Mouse (Mus musculus) limb, embryonic 13.5 days (tissue): Measurements from ENCODE around the gene Rnf128. TPM values are rescaled to one million over a fixed set of nuclear protein-coding genes. Genes with fewer than 3 reads are reported as not detected.
"Not testable (repeated sequence)": the region's sequence is repeated elsewhere in the genome, so short reads cannot be mapped to it uniquely, and the experiment has no call there.

Experiments
- ATAC-seq: fragments of 200-750 bp; cut with Nextera tagmentation; 2 replicates; pipeline ENCODE4 v1.8.0; 2017; ENCODE audit warnings: low read depth, moderate number of reproducible peaks, moderate TSS enrichment; ENCODE audit not compliant: low FRiP score
- H3K27ac ChIP-seq: fragments of 300-500 bp; sonication (generic); 2 replicates; pipeline ENCODE4 v1.5.1; 2015; ENCODE audit warnings: inconsistent platforms, mild to moderate bottlenecking, moderate library complexity
- H3K27me3 ChIP-seq: fragments of 300-500 bp; sonication (generic); 2 replicates; pipeline ENCODE4 v1.6.1; 2015; ENCODE audit warnings: mild to moderate bottlenecking, inconsistent platforms
- H3K36me3 ChIP-seq: fragments of 300-500 bp; sonication (generic); 2 replicates; pipeline ENCODE4 v1.6.1; 2015; ENCODE audit warnings: inconsistent platforms, mild to moderate bottlenecking, moderate library complexity
- H3K4me1 ChIP-seq: fragments of 300-500 bp; sonication (generic); 2 replicates; pipeline ENCODE4 v1.6.1; 2015; ENCODE audit warnings: inconsistent platforms
- H3K4me2 ChIP-seq: fragments of 300-500 bp; sonication (generic); replicated peaks from 2 replicates; pipeline ENCODE4 v1.6.1; 2015; ENCODE audit warnings: inconsistent platforms, mild to moderate bottlenecking, moderate library complexity
- H3K4me3 ChIP-seq: fragments of 300-500 bp; sonication (generic); 2 replicates; pipeline ENCODE4 v1.5.1; 2015; ENCODE audit warnings: moderate library complexity, mild to moderate bottlenecking, inconsistent platforms
- H3K9ac ChIP-seq: fragments of 300-500 bp; sonication (generic); 2 replicates; pipeline ENCODE4 v1.6.1; 2015; ENCODE audit warnings: mild to moderate bottlenecking, inconsistent platforms
- H3K9me3 ChIP-seq: fragments of 300-500 bp; sonication (generic); 2 replicates; pipeline ENCODE4 v1.6.1; 2016; ENCODE audit warnings: inconsistent platforms
- WGBS: fragments of 180-500 bp; shearing (Covaris S2); methylation state at CpG from one replicate; pipeline ENCODE4 v1.1.7; 2015; 5-methylcytosine and 5-hydroxymethylcytosine counted together
- polyA plus RNA-seq: library from polyadenylated mRNA; unstranded; fragments of >200 nt; fragmentation: Nextera tagmentation; extraction: Ambion mirVana; gene quantifications from 2 replicates; pipeline ENCODE4 v1.2.1, GENCODE M21; 2015

Rnf128 gene
- polyA plus RNA-seq, 1 experiment from 2014 or later = 8.0 TPM

DNA sequence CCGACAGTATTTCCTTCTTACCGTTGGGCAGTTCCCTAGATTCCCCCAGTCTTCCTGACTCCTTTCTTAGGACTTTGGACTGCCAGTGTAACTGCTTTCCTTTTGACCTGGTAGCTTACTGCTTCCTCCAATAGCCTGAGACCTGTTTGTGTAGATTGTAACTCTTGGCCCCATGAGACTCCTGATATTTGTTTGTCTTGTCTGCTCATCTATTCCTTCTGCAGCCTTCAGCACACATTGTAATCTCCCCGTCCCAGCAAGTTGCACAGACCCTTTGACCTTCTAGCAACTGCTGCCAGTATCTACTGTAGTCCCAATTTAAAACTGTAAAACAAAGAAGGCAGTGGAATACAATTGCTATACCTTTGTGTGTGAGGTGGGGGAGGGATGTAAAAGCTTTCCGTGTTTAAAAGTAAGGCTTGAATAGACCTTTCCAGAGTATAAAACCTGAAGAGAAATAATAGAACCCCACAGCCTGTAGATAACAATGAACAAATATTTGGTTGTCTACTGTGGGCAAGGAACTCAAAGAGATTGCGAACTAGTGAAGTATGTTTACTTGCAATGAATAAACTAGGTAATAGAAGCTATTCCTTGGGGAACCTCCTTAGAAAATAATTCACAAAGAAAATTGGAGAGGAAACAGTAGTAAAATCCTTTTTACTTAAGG is 726 bp upstream of the Rnf128 start:
- peaks cover 10% of the 10 kb centered on the region for H3K27me3 ChIP-seq
- no peaks in the 10 kb centered on the region for H3K36me3 ChIP-seq
- no peak overlapping the region for H3K27ac ChIP-seq
- H3K4me2 ChIP-seq = no peak overlapping the region
- H3K4me1 ChIP-seq = no peaks in the 10 kb centered on the region
- ATAC-seq = no peak
- H3K9me3 ChIP-seq = no peaks in the 10 kb centered on the region
- H3K9ac ChIP-seq = no peak overlapping the region
- WGBS = 76% methylated on average over 5 of the region's 5 CpGs
- no peak overlapping the region for H3K4me3 ChIP-seq

GRCm38 (mm10) chrX:139570054-139570453 is 6.9 kb downstream of the Rnf128 start:
- H3K4me2 ChIP-seq = no peak overlapping the region
- no peak for ATAC-seq
- no peak overlapping the region for H3K9ac ChIP-seq
- no peak overlapping the region for H3K27ac ChIP-seq
- peaks cover 19% of the 10 kb centered on the region; the same call in 1 of the 2 replicates for H3K27me3 ChIP-seq
- no peaks in the 10 kb centered on the region for H3K36me3 ChIP-seq
- no peaks in the 10 kb centered on the region for H3K9me3 ChIP-seq
- 84% methylated on average over 3 of the region's 3 CpGs for WGBS
- H3K4me1 ChIP-seq = no peaks in the 10 kb centered on the region
- H3K4me3 ChIP-seq = no peak overlapping the region

- Histone ChIP-seq H3K4me1 (no peaks in the 10 kb centered on the region), H3K9me3 (no peaks in the 10 kb centered on the region), H3K36me3 (no peaks in the 10 kb centered on the region), H3K27me3 (peaks cover 8% of the 10 kb centered on the region; the same call in 1 of the 2 replicates), H3K4me3 (no peak overlapping the region), H3K4me2 (no peak overlapping the region), H3K27ac (no peak overlapping the region), H3K9ac (no peak overlapping the region)
- ATAC-seq = no peak
- WGBS = 64% methylated on average over 6 of the region's 6 CpGs
Measured at GRCm38 (mm10) chrX:139578649-139579278, 15.6 kb downstream of the Rnf128 start.

DNA sequence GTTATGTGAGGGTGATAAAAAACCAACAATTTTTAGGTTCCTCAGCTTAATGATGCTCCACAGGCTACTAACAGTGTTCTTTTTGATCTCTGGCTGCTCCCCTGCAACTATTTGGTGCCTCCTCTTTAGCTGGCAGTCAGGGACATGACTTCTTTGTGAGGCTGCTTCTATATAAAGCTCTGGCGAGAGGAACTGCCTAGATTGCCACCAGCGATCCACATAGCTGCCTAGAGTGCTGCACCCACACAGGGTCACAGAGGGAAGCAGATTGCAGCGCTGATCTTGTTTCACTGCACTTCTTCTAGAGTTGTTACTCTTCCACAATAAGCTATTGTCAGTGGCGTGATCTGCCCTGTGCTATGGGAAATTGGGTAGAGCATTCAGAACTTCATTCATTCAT is 20.5 kb downstream of the Rnf128 start:
- WGBS = 55% methylated on average over 4 of the region's 4 CpGs

DNA sequence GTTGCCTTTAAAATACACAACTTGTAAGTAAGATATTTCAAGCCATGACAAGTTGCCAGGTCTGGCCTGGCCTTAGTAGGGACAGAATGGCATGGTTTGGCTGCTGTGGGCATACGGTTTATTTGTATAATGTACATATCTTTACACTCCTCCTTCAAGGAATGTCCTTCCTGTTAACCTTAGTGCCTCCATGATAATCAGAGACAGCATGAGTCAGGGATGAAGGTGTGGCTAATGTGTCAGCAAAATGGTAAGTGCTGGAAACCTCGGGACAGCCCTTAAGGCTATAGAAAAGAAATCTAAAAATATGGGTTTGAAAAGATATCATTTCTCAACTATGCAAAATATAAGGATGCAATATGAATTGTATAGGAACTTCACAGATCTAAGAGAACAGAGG is 23.6 kb downstream of the Rnf128 start:
- not testable (repeated sequence) for H3K4me2 ChIP-seq

More for the DNA sequence above, 20.5 kb downstream of the Rnf128 start:
- H3K27me3 ChIP-seq = peaks cover 5% of the 10 kb centered on the region; the same call in 1 of the 2 replicates
- no peak for ATAC-seq
- H3K4me3 ChIP-seq = no peak overlapping the region
- H3K27ac ChIP-seq = no peak overlapping the region
- H3K9ac ChIP-seq = no peak overlapping the region
- H3K9me3 ChIP-seq = no peaks in the 10 kb centered on the region
- H3K36me3 ChIP-seq = no peaks in the 10 kb centered on the region
- H3K4me2 ChIP-seq = no peak overlapping the region
- no peaks in the 10 kb centered on the region for H3K4me1 ChIP-seq

GRCm38 (mm10) chrX:139596404-139596803 is 33.3 kb downstream of the Rnf128 start:
- no peak overlapping the region for H3K4me3 ChIP-seq
- no peaks in the 10 kb centered on the region for H3K36me3 ChIP-seq
- no peak overlapping the region for H3K4me2 ChIP-seq
- H3K9ac ChIP-seq = no peak overlapping the region
- 88% methylated on average over 6 of the region's 6 CpGs for WGBS
- ATAC-seq = no peak
- no peaks in the 10 kb centered on the region for H3K9me3 ChIP-seq
- no peak overlapping the region for H3K27ac ChIP-seq
- peaks cover 3% of the 10 kb centered on the region; the same call in 1 of the 2 replicates for H3K27me3 ChIP-seq
- H3K4me1 ChIP-seq = no peaks in the 10 kb centered on the region

More for the DNA sequence above, 23.6 kb downstream of the Rnf128 start:
- H3K36me3 ChIP-seq, H3K4me1 ChIP-seq, H3K9ac ChIP-seq, H3K4me3 ChIP-seq, ATAC-seq, H3K9me3 ChIP-seq, H3K27me3 ChIP-seq, H3K27ac ChIP-seq: not testable (repeated sequence)
- 77% methylated on average over 2 of the region's 2 CpGs for WGBS

DNA sequence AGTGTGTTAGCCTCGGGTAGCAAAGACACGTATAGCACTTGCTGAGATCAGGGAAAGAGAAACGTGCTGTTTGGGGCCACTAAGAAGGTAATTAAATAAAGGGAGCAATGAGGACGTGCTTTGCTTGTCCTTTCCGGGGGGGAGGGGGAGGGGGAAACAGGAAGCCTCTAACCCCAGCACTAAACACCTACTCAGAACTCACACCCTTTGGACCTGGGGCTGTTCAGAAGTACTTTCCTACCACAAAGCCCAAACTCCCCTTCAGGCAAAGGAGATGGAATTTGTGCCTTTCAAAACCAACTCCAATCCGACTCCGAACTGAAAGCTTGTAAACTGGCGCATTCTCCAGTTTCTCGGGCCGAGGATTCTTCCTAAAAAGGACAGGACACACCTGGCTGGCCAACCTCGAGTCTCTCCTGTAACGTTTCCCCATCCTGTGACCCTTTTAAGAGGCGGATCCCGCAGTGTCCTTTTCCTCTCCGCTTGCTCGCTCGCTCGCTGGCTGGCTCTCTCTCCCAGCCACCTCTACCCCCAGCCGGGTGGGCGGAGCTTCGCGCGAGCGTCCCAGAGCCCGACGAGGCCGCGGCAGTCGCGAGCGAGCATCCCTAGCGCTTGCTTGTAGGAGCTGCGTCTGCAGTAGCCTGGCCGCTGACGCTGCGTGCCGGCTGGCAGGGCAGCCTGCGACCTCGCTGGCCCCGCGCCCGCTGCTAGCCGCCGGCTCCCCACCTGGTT is 47.1 kb downstream of the Rnf128 start:
- Histone ChIP-seq H3K27me3 (peaks cover 35% of the 10 kb centered on the region), H3K9ac (peak overlapping the region; percentile 69), H3K9me3 (no peaks in the 10 kb centered on the region), H3K4me2 (peak overlapping the region; percentile 70), H3K36me3 (no peaks in the 10 kb centered on the region), H3K4me1 (no peaks in the 10 kb centered on the region), H3K4me3 (peak overlapping the region; percentile 58), H3K27ac (no peak overlapping the region)
- 15% methylated on average over 44 of the region's 44 CpGs for WGBS
- ATAC-seq = peak; percentile 96

DNA sequence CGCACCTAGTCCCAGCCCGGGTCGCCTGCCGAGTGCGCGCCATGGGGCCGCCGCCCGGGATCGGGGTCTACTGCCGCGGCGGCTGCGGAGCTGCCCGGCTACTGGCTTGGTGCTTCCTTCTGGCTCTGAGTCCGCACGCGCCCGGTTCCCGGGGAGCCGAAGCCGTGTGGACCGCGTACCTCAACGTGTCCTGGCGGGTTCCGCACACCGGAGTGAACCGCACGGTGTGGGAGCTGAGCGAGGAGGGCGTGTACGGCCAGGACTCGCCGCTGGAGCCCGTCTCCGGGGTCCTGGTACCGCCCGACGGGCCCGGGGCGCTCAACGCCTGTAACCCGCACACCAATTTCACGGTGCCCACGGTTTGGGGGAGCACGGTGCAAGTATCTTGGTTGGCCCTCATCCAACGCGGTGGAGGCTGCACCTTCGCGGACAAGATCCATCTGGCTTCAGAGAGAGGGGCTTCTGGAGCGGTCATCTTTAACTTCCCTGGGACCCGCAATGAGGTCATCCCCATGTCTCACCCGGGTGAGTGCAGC is 47.7 kb downstream of the Rnf128 start:
- H3K9me3 ChIP-seq = no peaks in the 10 kb centered on the region
- peak overlapping the region; percentile 58 for H3K4me3 ChIP-seq
- WGBS = 12% methylated on average over 44 of the region's 54 CpGs
- H3K27me3 ChIP-seq = peaks cover 35% of the 10 kb centered on the region
- H3K4me2 ChIP-seq = peak overlapping the region; percentile 70
- no peaks in the 10 kb centered on the region for H3K36me3 ChIP-seq
- peak overlapping the region; percentile 69 for H3K9ac ChIP-seq
- no peaks in the 10 kb centered on the region for H3K4me1 ChIP-seq
- no peak overlapping the region for H3K27ac ChIP-seq
- peak; percentile 77 for ATAC-seq

DNA sequence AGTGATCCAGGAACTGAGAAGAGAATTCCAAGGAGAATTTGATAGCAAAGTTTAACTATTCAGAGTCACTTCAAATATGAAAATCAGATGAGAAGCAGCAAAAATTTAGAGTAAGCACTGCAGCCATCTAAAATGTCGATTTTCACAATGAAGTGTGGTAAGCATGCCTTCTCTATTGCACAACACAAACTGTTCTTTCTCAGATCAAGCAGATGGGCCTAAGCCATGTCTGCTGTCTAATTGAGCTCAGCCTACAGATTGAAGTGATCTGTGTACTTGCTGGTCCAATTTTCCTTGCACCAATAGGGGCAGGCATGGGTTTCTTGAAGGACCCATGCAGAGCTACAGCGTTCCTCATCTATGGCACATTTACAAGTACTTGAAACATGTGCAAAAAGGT is 51.6 kb downstream of the Rnf128 start:
- no peak overlapping the region for H3K9ac ChIP-seq
- H3K27ac ChIP-seq = no peak overlapping the region
- H3K4me2 ChIP-seq = no peak overlapping the region
- no peak for ATAC-seq
- H3K4me3 ChIP-seq = no peak overlapping the region
- H3K36me3 ChIP-seq = no peaks in the 10 kb centered on the region
- WGBS = 69% methylated on average over 2 of the region's 2 CpGs
- no peaks in the 10 kb centered on the region for H3K4me1 ChIP-seq
- no peaks in the 10 kb centered on the region for H3K9me3 ChIP-seq
- H3K27me3 ChIP-seq = peaks cover 30% of the 10 kb centered on the region

- Histone ChIP-seq H3K27me3 (no peaks in the 10 kb centered on the region), H3K4me3 (no peak overlapping the region), H3K36me3 (no peaks in the 10 kb centered on the region), H3K9me3 (no peaks in the 10 kb centered on the region), H3K4me1 (no peaks in the 10 kb centered on the region), H3K4me2 (no peak overlapping the region), H3K27ac (no peak overlapping the region), H3K9ac (no peak overlapping the region)
- 88% methylated on average over 3 of the region's 4 CpGs for WGBS
- ATAC-seq = no peak
Measured at GRCm38 (mm10) chrX:139622071-139622470, 59.0 kb downstream of the Rnf128 start.

GRCm38 (mm10) chrX:139634758-139635157 is 71.6 kb downstream of the Rnf128 start:
- Histone ChIP-seq H3K9ac (no peak overlapping the region), H3K27me3 (no peaks in the 10 kb centered on the region; the same call in 1 of the 2 replicates), H3K36me3 (no peaks in the 10 kb centered on the region), H3K9me3 (no peaks in the 10 kb centered on the region), H3K4me1 (no peaks in the 10 kb centered on the region), H3K4me3 (no peak overlapping the region), H3K27ac (no peak overlapping the region), H3K4me2 (no peak overlapping the region)
- 60% methylated on average over 4 of the region's 4 CpGs for WGBS
- ATAC-seq = no peak

GRCm38 (mm10) chrX:139639744-139640143 is 76.6 kb downstream of the Rnf128 start:
- no peak overlapping the region for H3K4me2 ChIP-seq
- no peak overlapping the region for H3K4me3 ChIP-seq
- peaks cover 1% of the 10 kb centered on the region; the same call in 1 of the 2 replicates for H3K27me3 ChIP-seq
- no peaks in the 10 kb centered on the region for H3K4me1 ChIP-seq
- H3K27ac ChIP-seq = no peak overlapping the region
- no peak overlapping the region for H3K9ac ChIP-seq
- H3K36me3 ChIP-seq = no peaks in the 10 kb centered on the region
- no peak for ATAC-seq
- WGBS = 78% methylated on average over 2 of the region's 2 CpGs
- no peaks in the 10 kb centered on the region for H3K9me3 ChIP-seq
